8 mouse cellular contexts compared by ENCODE assay signal in the genomic region with DNA sequence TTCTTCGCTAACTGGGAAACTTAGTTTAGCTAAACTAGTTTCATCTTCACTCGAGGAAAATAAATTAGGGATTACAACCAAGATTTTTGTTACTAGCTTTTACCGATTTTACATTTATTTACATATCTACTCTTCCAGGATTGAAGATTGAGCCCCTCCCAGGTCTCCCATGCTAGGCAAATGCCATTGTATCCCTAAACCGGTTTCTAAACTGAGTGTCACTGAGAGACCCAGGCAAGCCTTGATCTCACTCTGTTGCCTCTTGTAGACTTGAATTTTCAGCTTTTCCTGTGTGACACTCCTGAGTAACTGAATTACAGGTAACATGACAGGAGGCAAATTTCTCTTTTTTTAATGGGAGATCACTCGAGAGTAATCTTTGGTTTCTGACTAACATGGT. TPM values are rescaled to one million over a fixed set of nuclear protein-coding genes. Genes with fewer than 3 reads are reported as not detected.
DNase-seq lines count a peak whose midpoint lies in the region; ATAC-seq and TF ChIP-seq lines count a peak whose summit lies in the region.

No protein-coding gene starts in this region.

- H3K79me2 ChIP-seq in CH12.LX (replicated peaks; ENCODE audit: control insufficient read depth, extremely low read depth, insufficient read depth, poor library complexity, severe bottlenecking) = no peaks in the 10 kb centered on the region

- H3K9me3 ChIP-seq in erythroblast, embryonic 14.5 days (ENCODE audit: control insufficient read depth, low read length) = peaks cover 6% of the 10 kb centered on the region
- peaks cover 10% of the 10 kb centered on the region for H3K9me3 ChIP-seq in CH12.LX (replicated peaks; ENCODE audit: low read length)
- H3K9me3 ChIP-seq in forebrain, embryonic 14.5 days (replicated peaks; ENCODE audit: control insufficient read depth, low read length) = no peaks in the 10 kb centered on the region
- H3K9me3 ChIP-seq in liver, embryonic 13.5 days (replicated peaks) = no peaks in the 10 kb centered on the region

- H3K4me3 ChIP-seq in erythroblast, embryonic 14.5 days (replicated peaks) = peak overlapping the region; percentile 97
- peak overlapping the region; percentile 70 to 90 (median 87) for H3K4me3 ChIP-seq in CH12.LX (replicated peaks in 1 of 3; ENCODE audit: low read depth in 2 of 3, low read length in 2 of 3, poor library complexity in 1 of 3)
- peak overlapping the region; percentile 84 for H3K4me3 ChIP-seq in forebrain, embryonic 14.5 days (ENCODE audit: low read depth, low read length)
- peak overlapping the region; percentile 93 for H3K4me3 ChIP-seq in liver, embryonic 13.5 days (replicated peaks)

- peak; percentile 12 for DNase-seq in CH12.LX (ENCODE audit: extremely low read depth)
- DNase-seq in forebrain, embryonic 14.5 days (ENCODE audit: low spot score) = no peak
- DNase-seq in liver, embryonic 13.5 days = no peak
- DNase-seq in left cerebral cortex, postnatal 14 days (ENCODE audit: low spot score in 2 of 2) = no peak
- no peak for DNase-seq in spleen, adult 18-20 months
- no peak for DNase-seq in adrenal gland, postnatal 4 days (ENCODE audit: low spot score in 2 of 2)

- dilution Hi-C loops in CH12.LX (cut with MboI; ENCODE audit: extremely low pct_ligation_motif_present, extremely low pct_unique_long_range_greater_than_20kb, low sequenced_read_pairs) = no loop called here

- H3K4me1 ChIP-seq in erythroblast, embryonic 14.5 days (ENCODE audit: control insufficient read depth) = peaks cover 37% of the 10 kb centered on the region
- peaks cover 2 to 6% of the 10 kb centered on the region in 2 experiments; a peak in 3 of 4 replicates for H3K4me1 ChIP-seq in CH12.LX (ENCODE audit: control insufficient read depth in 1 of 2, insufficient read depth in 2 of 2)
- peaks cover 5% of the 10 kb centered on the region; the same call in 1 of the 2 replicates for H3K4me1 ChIP-seq in forebrain, embryonic 14.5 days (ENCODE audit: control insufficient read depth, insufficient read depth, low read length)
- H3K4me1 ChIP-seq in liver, embryonic 13.5 days (replicated peaks) = peaks cover 21% of the 10 kb centered on the region

- TF ChIP-seq POLR2A in CH12.LX (IDR thresholded peaks at IDR 0.05; ENCODE audit: low read depth, low read length) = no peak

- peak overlapping the region; percentile 42 for H3K9ac ChIP-seq in CH12.LX (ENCODE audit: insufficient read depth, low read depth)
- peak overlapping the region; percentile 85 for H3K9ac ChIP-seq in forebrain, embryonic 14.5 days (ENCODE audit: low read length)
- H3K9ac ChIP-seq in liver, embryonic 13.5 days = peak overlapping the region; percentile 95

- TF ChIP-seq CTCF in CH12.LX (conservative IDR thresholded peaks at IDR 0.05 in 1 of 2, IDR thresholded peaks at IDR 0.05 in 1 of 2; ENCODE audit: low read depth in 2 of 2, low read length in 2 of 2) = no peak

- TF ChIP-seq RAD21 in CH12.LX (IDR thresholded peaks at IDR 0.05; ENCODE audit: low read depth, low read length) = no peak

- in situ Hi-C loops in CH12.LX (cut with MboI; ENCODE audit: low pct_ligation_motif_present, low pct_unique_long_range_greater_than_20kb, low sequenced_read_pairs) = no loop called here

- no peak for TF ChIP-seq EP300 in CH12.LX (IDR thresholded peaks at IDR 0.05; ENCODE audit: low read length)

- peak overlapping the region; percentile 81 for H3K4me2 ChIP-seq in CH12.LX (ENCODE audit: insufficient read depth, low read depth, poor library complexity, severe bottlenecking)
- H3K4me2 ChIP-seq in forebrain, embryonic 14.5 days (ENCODE audit: low read length) = peak overlapping the region; percentile 61
- H3K4me2 ChIP-seq in liver, embryonic 13.5 days = peak overlapping the region; percentile 83

- WGBS in forebrain, embryonic 14.5 days = 15% methylated on average over 5 of the region's 5 CpGs
- WGBS in liver, embryonic 13.5 days (ENCODE audit: insufficient replicate concordance) = 11% methylated on average over 5 of the region's 5 CpGs

- peaks cover 40% of the 10 kb centered on the region for H3K36me3 ChIP-seq in erythroblast, embryonic 14.5 days (ENCODE audit: control insufficient read depth)
- H3K36me3 ChIP-seq in CH12.LX (replicated peaks in 1 of 2; ENCODE audit: control insufficient read depth in 1 of 2, insufficient read depth in 1 of 2, low read length in 1 of 2) = peaks cover 12 to 32% of the 10 kb centered on the region in 2 experiments
- peaks cover 19% of the 10 kb centered on the region for H3K36me3 ChIP-seq in forebrain, embryonic 14.5 days (ENCODE audit: control insufficient read depth, insufficient read depth, low read length)
- peaks cover 20% of the 10 kb centered on the region for H3K36me3 ChIP-seq in liver, embryonic 13.5 days

- no peak for ATAC-seq in erythroblast, adult 5-6 weeks (replicated peaks; ENCODE audit: low FRiP score, poor library complexity, severe bottlenecking)
- no peak for ATAC-seq in forebrain, embryonic 14.5 days
- ATAC-seq in liver, embryonic 13.5 days (ENCODE audit: low read depth) = no peak

- intact Hi-C loops in left cerebral cortex, postnatal 14 days (cut with DNase I) = no loop called here

- H3K27ac ChIP-seq in CH12.LX (ENCODE audit: insufficient read depth, low read depth) = no peak overlapping the region
- no peak overlapping the region for H3K27ac ChIP-seq in forebrain, embryonic 14.5 days (ENCODE audit: low read depth, low read length)
- peak overlapping the region; percentile 86 for H3K27ac ChIP-seq in liver, embryonic 13.5 days

- no peaks in the 10 kb centered on the region for H3K27me3 ChIP-seq in erythroblast, embryonic 14.5 days (ENCODE audit: control insufficient read depth)
- no peaks in the 10 kb centered on the region for H3K27me3 ChIP-seq in CH12.LX (replicated peaks)
- H3K27me3 ChIP-seq in forebrain, embryonic 14.5 days (replicated peaks; ENCODE audit: control insufficient read depth, insufficient read depth, low read length) = no peaks in the 10 kb centered on the region
- no peaks in the 10 kb centered on the region for H3K27me3 ChIP-seq in liver, embryonic 13.5 days

TF ChIP-seq in CH12.LX, 34 proteins besides CTCF, POLR2A, EP300 and RAD21:
- TF ChIP-seq KAT2A (IDR thresholded peaks at IDR 0.05; ENCODE audit: insufficient replicate concordance, low read length) (no peak), SMC3 (IDR thresholded peaks at IDR 0.05; ENCODE audit: low read depth, low read length) (no peak), NELFE (IDR thresholded peaks at IDR 0.05; ENCODE audit: low read depth, low read length) (no peak), PAX5 (IDR thresholded peaks at IDR 0.05; ENCODE audit: low read length) (no peak), GABPA (IDR thresholded peaks at IDR 0.05; ENCODE audit: insufficient replicate concordance, low read depth, low read length) (no peak), CHD1 (IDR thresholded peaks at IDR 0.05; ENCODE audit: low read depth, low read length) (no peak), E2F4 (IDR thresholded peaks at IDR 0.05; ENCODE audit: insufficient replicate concordance, low read depth, low read length) (no peak), SIN3A (IDR thresholded peaks at IDR 0.05; ENCODE audit: low read length) (no peak)

RNA-seq across cellular contexts. Expression of gene Mfn1, which starts 0.8 kb away (rescaled TPM):
- 0.33 and 0.48 TPM in 2 replicates for polyA plus RNA-seq in erythroblast, embryonic 14.5 days (2012)
- total RNA-seq in erythroblast, adult 5-6 weeks (2015; ENCODE audit: low replicate concordance) = 6.7 and 28.6 TPM in 2 replicates
- total RNA-seq in erythroblast, adult 5-6 weeks (2017; ENCODE audit: low replicate concordance) = 37.8 and 40.3 TPM in 2 replicates
- total RNA-seq in CH12.LX (2012; rRNA removed) = 16.6 and 18.1 TPM in 2 replicates
- total RNA-seq in CH12.LX (2014; rRNA removed) = 25.6 and 37.0 TPM in 2 replicates
- polyA plus RNA-seq in CH12.LX (2012; ENCODE audit: insufficient read length, low read depth) = 27.4 and 43.8 TPM in 2 replicates
- polyA plus RNA-seq in forebrain, embryonic 14.5 days (2014; fragmentation: Nextera tagmentation; extraction: Ambion mirVana) = 25.0 and 27.5 TPM in 2 replicates
- 15.5 and 21.7 TPM in 2 replicates for polyA plus RNA-seq in liver, embryonic 13.5 days (2015; fragmentation: Nextera tagmentation; extraction: Ambion mirVana)
- total RNA-seq in left cerebral cortex, postnatal 14 days (2021) = 100 to 1,000 TPM in 1 of 2 experiments, 10 to 100 TPM in 1; 94.2 to 110 TPM
- 10 to 100 TPM; 61.0 to 62.5 TPM for total RNA-seq in adrenal gland, postnatal 4 days (2021)

RNA-seq across cellular contexts. Expression of gene Zfp639, which starts 20.0 kb away (rescaled TPM):
- polyA plus RNA-seq in erythroblast, embryonic 14.5 days (2012) = 0.16 TPM in 2 replicates
- 14.4 and 20.3 TPM in 2 replicates for total RNA-seq in erythroblast, adult 5-6 weeks (2015; ENCODE audit: low replicate concordance)
- total RNA-seq in erythroblast, adult 5-6 weeks (2017; ENCODE audit: low replicate concordance) = 10.3 and 11.2 TPM in 2 replicates
- total RNA-seq in CH12.LX (2012; rRNA removed) (40.9 and 43.2 TPM in 2 replicates), CH12.LX (2014; rRNA removed) (96.3 and 101 TPM in 2 replicates)
- polyA plus RNA-seq in CH12.LX (2012; ENCODE audit: insufficient read length, low read depth) = 40.3 and 45.5 TPM in 2 replicates
- polyA plus RNA-seq in forebrain, embryonic 14.5 days (2014; fragmentation: Nextera tagmentation; extraction: Ambion mirVana) = 43.6 and 49.0 TPM in 2 replicates
- polyA plus RNA-seq in liver, embryonic 13.5 days (2015; fragmentation: Nextera tagmentation; extraction: Ambion mirVana) = 21.5 and 24.6 TPM in 2 replicates
- total RNA-seq in left cerebral cortex, postnatal 14 days (2021) = 10 to 100 TPM; 34.7 to 37.1 TPM
- 10 to 100 TPM; 41.8 TPM for total RNA-seq in adrenal gland, postnatal 4 days (2021)

RNA-seq across cellular contexts. Expression of gene Kcnmb3, which starts 38.0 kb away (rescaled TPM):
- polyA plus RNA-seq in erythroblast, embryonic 14.5 days (2012) = not detected in 2 replicates
- total RNA-seq in erythroblast, adult 5-6 weeks (2015; ENCODE audit: low replicate concordance) = not detected in 2 replicates
- not detected in 2 replicates for total RNA-seq in erythroblast, adult 5-6 weeks (2017; ENCODE audit: low replicate concordance)
- total RNA-seq in CH12.LX (2012; rRNA removed) (1.0 and 1.3 TPM in 2 replicates), CH12.LX (2014; rRNA removed) (2.2 and 2.4 TPM in 2 replicates)
- polyA plus RNA-seq in CH12.LX (2012; ENCODE audit: insufficient read length, low read depth) = 4.7 and 5.2 TPM in 2 replicates
- polyA plus RNA-seq in forebrain, embryonic 14.5 days (2014; fragmentation: Nextera tagmentation; extraction: Ambion mirVana) = not detected in 2 replicates
- polyA plus RNA-seq in liver, embryonic 13.5 days (2015; fragmentation: Nextera tagmentation; extraction: Ambion mirVana) = not detected in 2 replicates
- under 1 TPM in 1 of 2 experiments, not detected in 1; 0.75 TPM for total RNA-seq in left cerebral cortex, postnatal 14 days (2021)
- 1 to 10 TPM in 1 of 2 experiments, under 1 TPM in 1; 0.17 to 2.0 TPM for total RNA-seq in adrenal gland, postnatal 4 days (2021)

Comparison
In these comparisons a context has a peak if more than half of its experiments do, and no peak if none do; other contexts are left out.
1. H3K9ac ChIP-seq: peak in every context shown above with its lines; median percentile 95 in liver, embryonic 13.5 days; 85 in forebrain, embryonic 14.5 days; 42 in CH12.LX.